Mouse (Mus musculus): ENCODE data around the gene Pip4p1.

GRCm38 (mm10) chr14:50911356-50911755, 19.3 kb downstream of the Pip4p1 start:
- TF ChIP-seq GATA1 (IDR thresholded peaks at IDR 0.05; ENCODE audit: low read length), result no peak
- TF ChIP-seq TAL1 (IDR thresholded peaks at IDR 0.05; ENCODE audit: low read length), result no peak

Measured in erythroblast, embryonic 14.5 days (primary cell).